Mouse (Mus musculus): Measurements from ENCODE around the gene Net1.

GRCm38 (mm10) chr13:3899301-3899700, 18.7 kb downstream of the Net1 start:
- TF ChIP-seq GATA1 (IDR thresholded peaks at IDR 0.05; ENCODE audit: low read length), result no peak
- no peak for TF ChIP-seq TAL1 (IDR thresholded peaks at IDR 0.05; ENCODE audit: low read length)
